Mouse (Mus musculus) kidney, adult 2 months (tissue): ENCODE results near the gene Lyzl6. TPM values are rescaled to one million over a fixed set of nuclear protein-coding genes. Genes with fewer than 3 reads are reported as not detected.

Source experiments
- DNase-seq: peaks from one replicate; pipeline ENCODE4 v3.0.0; 2021
- H3K27ac ChIP-seq: fragments of 200-500 bp; 2 replicates; pipeline ENCODE4 v1.5.1; 2012; ENCODE audit warnings: low read depth, low read length, control low read depth, inconsistent platforms; ENCODE audit not compliant: insufficient read depth
- H3K27me3 ChIP-seq: fragments of 200-500 bp; replicated peaks from 2 replicates; pipeline ENCODE4 v1.6.1; 2012; ENCODE audit warnings: mild to moderate bottlenecking, moderate library complexity, low read length, inconsistent platforms; ENCODE audit not compliant: control insufficient read depth, insufficient read depth
- H3K36me3 ChIP-seq: fragments of 200-500 bp; 2 replicates; pipeline ENCODE4 v1.6.1; 2012; ENCODE audit warnings: mild to moderate bottlenecking, moderate library complexity, low read length, inconsistent platforms; ENCODE audit not compliant: control insufficient read depth, insufficient read depth
- H3K4me1 ChIP-seq: fragments of 200-500 bp; 2 replicates; pipeline ENCODE4 v1.6.1; 2011; ENCODE audit warnings: low read length; ENCODE audit not compliant: control insufficient read depth, insufficient read depth
- H3K4me3 ChIP-seq: fragments of 200-500 bp; 2 replicates; pipeline ENCODE4 v1.5.1; 2011; ENCODE audit warnings: mild to moderate bottlenecking, low read depth, low read length, control low read depth; ENCODE audit not compliant: insufficient read depth
- CTCF ChIP-seq: fragments of 200-500 bp; conservative IDR thresholded peaks from 2 replicates; pipeline ENCODE4 v1.5.1; 2011; ENCODE audit warnings: low read depth, mild to moderate bottlenecking, control low read depth, low read length, moderate library complexity, mixed read lengths; ENCODE audit not compliant: insufficient read depth, insufficient read length
- POLR2A ChIP-seq: fragments of 200-500 bp; IDR thresholded peaks from one replicate; pipeline ENCODE4 v1.6.1; 2011; ENCODE audit warnings: low read depth, low read length, control low read depth
- WGBS: fragments of 180-500 bp; shearing (Covaris S2); methylation state at CpG from one replicate; pipeline ENCODE4 v1.1.7; 2018; 5-methylcytosine and 5-hydroxymethylcytosine counted together
- polyA plus RNA-seq: library from polyadenylated mRNA; depleted of rRNA; stranded (reverse); fragments of >200 nt; gene quantifications from 2 replicates; pipeline ENCODE4 v1.2.3, GENCODE M21; 2012

The Lyzl6 gene
- polyA plus RNA-seq, 1 experiment = not detected

DNA sequence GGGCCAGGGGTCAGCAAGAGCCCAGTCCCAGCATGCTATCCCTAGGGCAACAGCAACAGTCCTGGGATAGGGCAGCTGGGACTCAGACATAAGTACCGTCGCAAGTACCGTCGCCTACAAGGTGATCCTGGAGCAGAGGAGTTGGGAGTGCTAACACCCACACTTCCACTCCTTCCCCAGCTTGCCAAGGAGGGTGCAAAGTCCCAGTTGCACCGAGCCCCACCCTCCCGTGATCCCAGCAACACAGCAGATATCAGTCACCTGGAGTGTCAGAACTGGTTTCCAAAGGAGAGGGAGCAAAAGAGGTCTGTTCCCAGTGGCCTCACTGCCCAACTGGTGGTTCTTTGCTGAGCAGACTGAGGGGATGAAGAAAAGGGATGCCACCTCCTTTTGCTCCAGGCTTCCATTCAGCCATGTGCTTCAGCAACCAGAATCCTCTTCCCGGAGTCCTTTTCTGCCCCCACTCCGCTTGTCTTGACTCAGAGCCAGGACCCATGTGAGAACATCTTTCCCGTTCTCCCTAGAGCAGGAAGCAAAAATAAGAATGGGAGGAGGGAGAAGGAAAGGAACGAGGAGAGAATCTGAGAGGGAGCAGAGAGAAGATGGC, 14.8 kb upstream of the Lyzl6 start:
- Histone ChIP-seq H3K27me3 (no peaks in the 10 kb centered on the region), H3K36me3 (no peaks in the 10 kb centered on the region), H3K27ac (no peak overlapping the region), H3K4me1 (no peaks in the 10 kb centered on the region), H3K4me3 (no peak overlapping the region)
- WGBS = 65% methylated on average over 10 of the region's 10 CpGs
- no peak for TF ChIP-seq CTCF
- no peak for TF ChIP-seq POLR2A
- DNase-seq = no peak

DNA sequence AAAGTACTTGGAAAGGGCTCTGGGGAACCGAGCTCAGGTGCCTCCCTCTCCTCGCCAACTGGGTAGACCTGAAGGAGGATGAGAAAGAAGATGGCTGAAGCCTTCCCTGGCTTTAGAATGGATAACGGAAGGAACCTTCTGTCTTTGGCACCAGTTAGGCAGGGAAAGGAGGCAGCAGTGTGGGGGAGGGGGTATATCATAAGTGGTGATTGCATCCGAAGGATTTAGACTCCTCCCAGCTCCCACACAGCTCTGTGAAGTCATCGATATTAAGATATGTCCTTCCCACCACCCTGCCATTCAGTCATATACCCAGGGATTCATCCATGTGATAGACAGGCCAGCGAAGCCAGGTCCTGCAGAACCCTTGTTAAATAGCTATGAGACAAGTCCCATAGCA, 12.7 kb upstream of the Lyzl6 start:
- no peak overlapping the region for H3K27ac ChIP-seq
- no peaks in the 10 kb centered on the region for H3K4me1 ChIP-seq
- WGBS = 77% methylated on average over 6 of the region's 6 CpGs
- H3K27me3 ChIP-seq = no peaks in the 10 kb centered on the region
- TF ChIP-seq CTCF = no peak
- no peak for TF ChIP-seq POLR2A
- no peak overlapping the region for H3K4me3 ChIP-seq
- H3K36me3 ChIP-seq = no peaks in the 10 kb centered on the region
- no peak for DNase-seq

GRCm38 (mm10) chr11:103649983-103650493, 11.3 kb upstream of the Lyzl6 start:
- H3K27ac ChIP-seq = no peak overlapping the region
- no peak overlapping the region for H3K4me3 ChIP-seq
- H3K4me1 ChIP-seq = no peaks in the 10 kb centered on the region
- no peaks in the 10 kb centered on the region for H3K27me3 ChIP-seq
- H3K36me3 ChIP-seq = no peaks in the 10 kb centered on the region
- WGBS = 3% methylated on average over 37 of the region's 37 CpGs
- TF ChIP-seq CTCF = no peak
- TF ChIP-seq POLR2A = no peak
- no peak for DNase-seq

DNA sequence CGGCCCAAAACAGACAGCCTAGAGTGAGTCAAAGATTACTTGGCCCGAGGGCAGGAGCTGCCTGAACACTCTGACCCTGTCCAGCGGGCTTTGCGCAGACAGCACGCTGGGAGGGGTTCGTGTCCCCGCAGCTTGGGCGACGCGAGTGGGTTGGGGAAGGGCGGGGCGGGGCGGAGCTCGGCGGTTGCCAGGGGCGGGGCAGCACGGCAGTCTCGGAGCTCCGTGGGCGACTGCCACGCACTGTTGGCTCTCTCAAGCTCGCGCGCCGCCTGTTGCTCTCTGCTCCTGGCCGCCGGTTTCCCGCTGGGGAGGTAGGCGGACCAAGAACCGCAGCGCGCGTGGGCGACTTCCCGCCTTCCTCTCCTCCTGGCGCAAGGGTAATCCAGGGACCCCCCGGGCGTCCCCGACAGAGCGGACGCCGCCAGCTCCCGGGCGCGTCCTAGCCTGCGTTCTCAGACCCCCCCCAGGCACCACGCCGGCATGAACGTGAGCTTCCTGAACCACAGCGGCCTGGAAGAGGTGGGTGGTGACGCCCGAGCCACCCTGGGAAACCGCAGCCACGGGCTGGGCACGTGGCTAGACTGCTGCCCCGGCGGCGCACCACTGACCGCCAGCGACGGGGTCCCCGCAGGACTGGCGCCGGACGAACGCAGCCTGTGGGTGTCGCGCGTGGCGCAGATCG, 10.8 kb upstream of the Lyzl6 start, which contains the start of gene Rprml:
Rprml (plus strand) TSS at position 270 of the 682 bp plus-strand sequence.
- no peak for DNase-seq
- TF ChIP-seq CTCF (no peak), POLR2A (no peak)
- no peaks in the 10 kb centered on the region for H3K36me3 ChIP-seq
- WGBS = under 1% methylated on average over 67 of the region's 71 CpGs
- no peaks in the 10 kb centered on the region for H3K4me1 ChIP-seq
- no peaks in the 10 kb centered on the region for H3K27me3 ChIP-seq
- H3K4me3 ChIP-seq = no peak within 1 kb of the TSS; the same call in 1 of the 2 replicates
- no peak within 1 kb of the TSS for H3K27ac ChIP-seq

- H3K36me3 ChIP-seq = no peaks in the 10 kb centered on the region
- no peaks in the 10 kb centered on the region for H3K4me1 ChIP-seq
- H3K4me3 ChIP-seq = no peak overlapping the region
- TF ChIP-seq POLR2A = no peak
- TF ChIP-seq CTCF = no peak
- 39% methylated on average over 7 of the region's 7 CpGs for WGBS
- no peak for DNase-seq
- no peaks in the 10 kb centered on the region for H3K27me3 ChIP-seq
- no peak overlapping the region for H3K27ac ChIP-seq
Observed at GRCm38 (mm10) chr11:103648656-103649055, 10.0 kb upstream of the Lyzl6 start.

DNA sequence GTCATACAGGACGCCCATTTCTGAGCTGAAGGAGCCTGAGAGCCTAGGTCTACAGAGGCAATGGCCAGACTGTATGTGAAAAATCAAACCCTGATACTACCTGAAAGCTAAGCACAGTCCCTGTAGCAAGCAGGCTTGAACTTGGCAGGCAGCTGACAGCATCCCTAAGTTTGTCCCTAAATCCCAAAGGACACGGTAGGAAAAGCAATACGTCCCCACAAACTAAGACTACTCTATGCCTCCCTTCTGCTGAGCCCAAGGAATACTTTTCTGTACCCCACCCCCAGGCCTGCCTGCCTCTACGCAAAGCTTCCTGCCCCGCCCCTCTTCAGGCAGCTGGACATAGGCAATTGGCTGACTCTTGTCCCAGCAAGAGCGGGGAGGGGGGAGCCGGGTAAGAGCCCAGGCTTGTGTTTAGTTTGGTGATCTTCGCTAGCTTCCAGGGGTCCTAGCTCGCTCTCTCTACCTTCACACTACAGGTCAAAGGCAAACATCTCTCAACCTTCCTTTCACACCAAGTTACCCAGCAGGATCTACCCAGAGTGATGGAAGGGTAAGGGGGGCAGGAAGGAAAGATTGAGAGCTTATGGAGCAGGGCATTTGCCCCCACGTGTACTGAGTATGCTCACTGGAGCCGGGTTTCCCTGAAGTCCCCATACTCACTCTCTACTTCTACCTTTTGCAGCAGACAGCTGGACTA, 9.4 kb upstream of the Lyzl6 start:
- WGBS = 20% methylated on average over 11 of the region's 11 CpGs
- no peak overlapping the region for H3K27ac ChIP-seq
- DNase-seq = no peak
- H3K4me1 ChIP-seq = no peaks in the 10 kb centered on the region
- TF ChIP-seq POLR2A (no peak), CTCF (no peak)
- H3K4me3 ChIP-seq = no peak overlapping the region
- no peaks in the 10 kb centered on the region for H3K36me3 ChIP-seq
- H3K27me3 ChIP-seq = no peaks in the 10 kb centered on the region

GRCm38 (mm10) chr11:103646301-103646700, 7.6 kb upstream of the Lyzl6 start:
- TF ChIP-seq CTCF (no peak), POLR2A (no peak)
- DNase-seq = no peak
- WGBS = 56% methylated on average over 6 of the region's 6 CpGs

More at GRCm38 (mm10) chr11:103646301-103646700, 7.6 kb upstream of the Lyzl6 start:
- Histone ChIP-seq H3K36me3 (no peaks in the 10 kb centered on the region), H3K27ac (no peak overlapping the region), H3K4me3 (no peak overlapping the region), H3K27me3 (no peaks in the 10 kb centered on the region), H3K4me1 (no peaks in the 10 kb centered on the region)
